Mouse (Mus musculus) liver, embryonic 15.5 days (tissue): ENCODE measurements around the gene Crtc1. TPM values are rescaled to one million over a fixed set of nuclear protein-coding genes. Genes with fewer than 3 reads are reported as not detected.

Experiments used
- ATAC-seq: fragments of 200-750 bp; cut with Nextera tagmentation; 2 replicates; pipeline ENCODE4 v1.8.0; 2017; ENCODE audit warnings: moderate number of reproducible peaks, mild to moderate bottlenecking, moderate library complexity; ENCODE audit not compliant: insufficient read depth
- H3K27ac ChIP-seq: fragments of 300-500 bp; sonication (generic); replicated peaks from 2 replicates; pipeline ENCODE4 v1.5.1; 2015; ENCODE audit warnings: mild to moderate bottlenecking, inconsistent platforms
- H3K27me3 ChIP-seq: fragments of 300-500 bp; sonication (generic); 2 replicates; pipeline ENCODE4 v1.6.1; 2015; ENCODE audit warnings: mild to moderate bottlenecking, inconsistent platforms
- H3K36me3 ChIP-seq: fragments of 300-500 bp; sonication (generic); replicated peaks from 2 replicates; pipeline ENCODE4 v1.6.1; 2015; ENCODE audit warnings: moderate library complexity, mild to moderate bottlenecking, inconsistent platforms
- H3K4me1 ChIP-seq: fragments of 300-500 bp; sonication (generic); replicated peaks from 2 replicates; pipeline ENCODE4 v1.6.1; 2015; ENCODE audit warnings: inconsistent platforms
- H3K4me2 ChIP-seq: fragments of 300-500 bp; sonication (generic); 2 replicates; pipeline ENCODE4 v1.6.1; 2015; ENCODE audit warnings: moderate library complexity, mild to moderate bottlenecking, inconsistent platforms
- H3K4me3 ChIP-seq: fragments of 300-500 bp; sonication (generic); replicated peaks from 2 replicates; pipeline ENCODE4 v1.5.1; 2015; ENCODE audit warnings: mild to moderate bottlenecking, inconsistent platforms
- H3K9ac ChIP-seq: fragments of 300-500 bp; sonication (generic); 2 replicates; pipeline ENCODE4 v1.6.1; 2015; ENCODE audit warnings: moderate library complexity, mild to moderate bottlenecking, inconsistent platforms
- H3K9me3 ChIP-seq: fragments of 300-500 bp; sonication (generic); replicated peaks from 2 replicates; pipeline ENCODE4 v1.6.1; 2016; ENCODE audit warnings: inconsistent platforms
- WGBS: fragments of 180-500 bp; shearing (Covaris S2); methylation state at CpG from one replicate; pipeline ENCODE4 v1.1.7; 2015; ENCODE audit warnings: mixed read lengths; ENCODE audit not compliant: insufficient replicate concordance; 5-methylcytosine and 5-hydroxymethylcytosine counted together
- polyA plus RNA-seq: library from polyadenylated mRNA; unstranded; fragments of >200 nt; fragmentation: Nextera tagmentation; extraction: Ambion mirVana; gene quantifications from 2 replicates; pipeline ENCODE4 v1.2.1, GENCODE M21; 2015

Crtc1 gene
- polyA plus RNA-seq, 1 experiment from 2014 or later = 4.2 TPM

- WGBS = 80% methylated on average over 4 of the region's 4 CpGs
Observed at GRCm38 (mm10) chr8:70347443-70347842, 91.9 kb downstream of the Crtc1 start.

GRCm38 (mm10) chr8:70344279-70344678 lies 95.1 kb downstream of the Crtc1 start:
- H3K27me3 ChIP-seq = no peaks in the 10 kb centered on the region
- no peak overlapping the region for H3K4me3 ChIP-seq
- peak overlapping the region; percentile 4; the same call in 1 of the 2 replicates for H3K27ac ChIP-seq
- no peak for ATAC-seq
- H3K9me3 ChIP-seq = no peaks in the 10 kb centered on the region
- H3K9ac ChIP-seq = no peak overlapping the region
- 76% methylated on average over 2 of the region's 2 CpGs for WGBS
- peaks cover 52% of the 10 kb centered on the region for H3K4me1 ChIP-seq
- peaks cover 90% of the 10 kb centered on the region for H3K36me3 ChIP-seq
- no peak overlapping the region for H3K4me2 ChIP-seq

More at GRCm38 (mm10) chr8:70347443-70347842, 91.9 kb downstream of the Crtc1 start:
- Histone ChIP-seq H3K4me2 (no peak overlapping the region), H3K9me3 (no peaks in the 10 kb centered on the region), H3K4me3 (no peak overlapping the region), H3K36me3 (peaks cover 75% of the 10 kb centered on the region), H3K4me1 (peaks cover 84% of the 10 kb centered on the region), H3K9ac (no peak overlapping the region), H3K27me3 (no peaks in the 10 kb centered on the region), H3K27ac (no peak overlapping the region)
- ATAC-seq = no peak

DNA sequence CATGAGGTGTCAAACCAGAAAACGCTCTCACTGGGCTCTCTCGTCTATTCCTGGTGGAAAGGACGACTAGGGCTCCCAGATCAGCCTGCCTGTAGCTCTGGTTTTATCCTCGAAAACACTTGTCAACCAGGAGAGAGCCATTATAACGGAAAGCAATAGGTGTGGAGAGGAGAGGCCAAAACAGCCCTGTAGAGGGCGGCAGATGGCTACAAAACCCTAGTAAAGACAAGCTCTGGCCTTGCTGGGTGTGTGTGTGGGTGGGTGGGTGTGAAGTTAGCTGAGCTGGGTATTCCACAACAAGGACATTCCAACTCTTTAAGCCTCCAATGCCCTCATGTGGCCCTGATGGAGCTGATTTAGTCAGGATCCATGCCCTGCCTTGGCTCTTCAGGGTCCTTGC lies 95.7 kb downstream of the Crtc1 start:
- Histone ChIP-seq H3K9ac (no peak overlapping the region), H3K9me3 (no peaks in the 10 kb centered on the region), H3K4me3 (no peak overlapping the region), H3K4me1 (peaks cover 46% of the 10 kb centered on the region), H3K27ac (no peak overlapping the region), H3K4me2 (no peak overlapping the region), H3K27me3 (no peaks in the 10 kb centered on the region), H3K36me3 (peaks cover 90% of the 10 kb centered on the region)
- no peak for ATAC-seq
- 63% methylated on average over 6 of the region's 6 CpGs for WGBS

GRCm38 (mm10) chr8:70343076-70343475 lies 96.3 kb downstream of the Crtc1 start:
- no peak for ATAC-seq
- Histone ChIP-seq H3K27ac (no peak overlapping the region), H3K4me1 (peaks cover 40% of the 10 kb centered on the region), H3K36me3 (peaks cover 90% of the 10 kb centered on the region), H3K9ac (no peak overlapping the region), H3K4me2 (no peak overlapping the region), H3K27me3 (no peaks in the 10 kb centered on the region), H3K9me3 (no peaks in the 10 kb centered on the region), H3K4me3 (no peak overlapping the region)
- 86% methylated on average over 7 of the region's 7 CpGs for WGBS

- peaks cover 30% of the 10 kb centered on the region for H3K4me1 ChIP-seq
- no peak overlapping the region for H3K4me3 ChIP-seq
- peaks cover 90% of the 10 kb centered on the region for H3K36me3 ChIP-seq
- H3K27me3 ChIP-seq = no peaks in the 10 kb centered on the region
- no peak overlapping the region for H3K9ac ChIP-seq
- H3K27ac ChIP-seq = no peak overlapping the region
- H3K4me2 ChIP-seq = no peak overlapping the region
- H3K9me3 ChIP-seq = no peaks in the 10 kb centered on the region
- no peak for ATAC-seq
- WGBS = 79% methylated on average over 14 of the region's 14 CpGs
Observed at GRCm38 (mm10) chr8:70342007-70342406, 97.4 kb downstream of the Crtc1 start.

- no peak overlapping the region for H3K4me2 ChIP-seq
- no peaks in the 10 kb centered on the region for H3K27me3 ChIP-seq
- 91% methylated on average over 7 of the region's 7 CpGs for WGBS
- peaks cover 18% of the 10 kb centered on the region for H3K4me1 ChIP-seq
- H3K4me3 ChIP-seq = no peak overlapping the region
- ATAC-seq = no peak
- no peaks in the 10 kb centered on the region for H3K9me3 ChIP-seq
- no peak overlapping the region for H3K27ac ChIP-seq
- H3K36me3 ChIP-seq = peaks cover 90% of the 10 kb centered on the region
- no peak overlapping the region for H3K9ac ChIP-seq
Observed at GRCm38 (mm10) chr8:70340659-70341058, 98.7 kb downstream of the Crtc1 start.

DNA sequence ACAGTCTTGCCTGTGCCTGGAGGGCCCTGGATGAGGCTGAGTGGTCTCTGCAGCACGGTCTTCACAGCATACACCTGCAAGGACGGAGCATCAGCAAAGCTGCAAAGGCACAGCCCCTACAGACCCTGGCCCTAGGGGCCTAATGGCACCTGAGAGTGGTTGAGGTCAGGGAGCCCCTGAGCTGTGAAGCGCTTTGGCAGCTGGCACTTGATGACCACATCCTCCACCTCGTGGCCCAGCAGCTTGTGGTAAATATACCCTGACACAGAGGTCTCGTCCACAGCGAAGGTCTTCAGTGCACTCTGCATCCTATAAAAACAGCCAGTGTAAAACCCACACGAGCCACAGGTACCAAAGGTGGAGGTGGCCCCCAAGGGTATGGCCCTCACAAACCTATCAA lies 100.4 kb downstream of the Crtc1 start:
- Histone ChIP-seq H3K9me3 (no peaks in the 10 kb centered on the region), H3K27me3 (no peaks in the 10 kb centered on the region), H3K4me1 (peaks cover 2% of the 10 kb centered on the region; the same call in 1 of the 2 replicates), H3K4me3 (no peak overlapping the region), H3K9ac (no peak overlapping the region), H3K36me3 (peaks cover 100% of the 10 kb centered on the region), H3K4me2 (no peak overlapping the region), H3K27ac (no peak overlapping the region)
- ATAC-seq = no peak
- WGBS = 87% methylated on average over 7 of the region's 7 CpGs

GRCm38 (mm10) chr8:70332878-70333202 lies 106.5 kb downstream of the Crtc1 start:
- Histone ChIP-seq H3K4me2 (no peak overlapping the region), H3K9ac (no peak overlapping the region), H3K4me3 (no peak overlapping the region), H3K27me3 (peaks cover 14% of the 10 kb centered on the region), H3K36me3 (peaks cover 74% of the 10 kb centered on the region), H3K27ac (no peak overlapping the region), H3K9me3 (no peaks in the 10 kb centered on the region), H3K4me1 (peaks cover 41% of the 10 kb centered on the region)
- WGBS = 86% methylated on average over 6 of the region's 6 CpGs
- no peak for ATAC-seq

Other genes starting within 250 kb of the Crtc1 start
- gene Slc25a42, start 227.3 kb downstream of the Crtc1 start, polyA plus RNA-seq = 8.0 and 9.2 TPM in 2 replicates
- gene Sugp2, start 205.4 kb downstream of the Crtc1 start, polyA plus RNA-seq = 10.9 and 11.7 TPM in 2 replicates
- gene Armc6, start 205.1 kb downstream of the Crtc1 start, polyA plus RNA-seq = 12.4 and 15.2 TPM in 2 replicates
- 4.9 and 5.9 TPM in 2 replicates for gene Homer3, start 156.8 kb downstream of the Crtc1 start, polyA plus RNA-seq
- gene Ddx49, start 137.1 kb downstream of the Crtc1 start, polyA plus RNA-seq = 19.5 and 22.4 TPM in 2 replicates
- 190 and 246 TPM in 2 replicates for gene Cope, start 137.1 kb downstream of the Crtc1 start, polyA plus RNA-seq
- 0.13 and 0.25 TPM in 2 replicates for gene Cers1, start 123.8 kb downstream of the Crtc1 start, polyA plus RNA-seq
- gene Gdf1, start 109.8 kb downstream of the Crtc1 start, polyA plus RNA-seq = 0.10 and 0.26 TPM in 2 replicates
- 9.7 and 10.6 TPM in 2 replicates for gene Upf1, start 86.3 kb downstream of the Crtc1 start, polyA plus RNA-seq
- gene Comp, start 66.0 kb downstream of the Crtc1 start, polyA plus RNA-seq = 1.3 and 2.1 TPM in 2 replicates
- 6.4 and 6.7 TPM in 2 replicates for gene Klhl26, start 37.4 kb upstream of the Crtc1 start, polyA plus RNA-seq
- gene Tmem59l, start 47.8 kb upstream of the Crtc1 start, polyA plus RNA-seq = not detected in 2 replicates
- gene Crlf1, start 53.6 kb upstream of the Crtc1 start, polyA plus RNA-seq = 0.97 and 1.7 TPM in 2 replicates
- gene Rex1bd, start 67.2 kb upstream of the Crtc1 start, polyA plus RNA-seq = 58.0 and 60.5 TPM in 2 replicates
- 466 and 562 TPM in 2 replicates for gene Uba52, start 71.2 kb upstream of the Crtc1 start, polyA plus RNA-seq
- gene Fkbp8, start 88.1 kb upstream of the Crtc1 start, polyA plus RNA-seq = 163 and 186 TPM in 2 replicates
- gene Kxd1, start 88.4 kb upstream of the Crtc1 start, polyA plus RNA-seq = 28.9 and 30.2 TPM in 2 replicates
- 11.8 and 14.2 TPM in 2 replicates for gene Ell, start 99.9 kb upstream of the Crtc1 start, polyA plus RNA-seq
- 43.2 and 44.7 TPM in 2 replicates for gene Isyna1, start 154.8 kb upstream of the Crtc1 start, polyA plus RNA-seq
- 37.8 and 47.7 TPM in 2 replicates for gene Ssbp4, start 169.3 kb upstream of the Crtc1 start, polyA plus RNA-seq
- 7.2 and 7.4 TPM in 2 replicates for gene Lrrc25, start 176.6 kb upstream of the Crtc1 start, polyA plus RNA-seq
- gene Gdf15, start 192.9 kb upstream of the Crtc1 start, polyA plus RNA-seq = 3.4 and 4.3 TPM in 2 replicates
- 21.7 and 22.3 TPM in 2 replicates for gene Pgpep1, start 220.8 kb upstream of the Crtc1 start, polyA plus RNA-seq
- gene Lsm4, start 233.7 kb upstream of the Crtc1 start, polyA plus RNA-seq = 148 and 155 TPM in 2 replicates